Mouse (Mus musculus) hindbrain, embryonic 12.5 days (tissue): Measurements from ENCODE around the gene Kcnmb4. TPM values are rescaled to one million over a fixed set of nuclear protein-coding genes. Genes with fewer than 3 reads are reported as not detected.

ENCODE experiments used
- ATAC-seq: fragments of 200-750 bp; cut with Nextera tagmentation; 2 replicates; pipeline ENCODE4 v1.8.0; 2017; ENCODE audit warnings: moderate TSS enrichment; ENCODE audit not compliant: low FRiP score
- H3K27ac ChIP-seq: fragments of 300-500 bp; sonication (generic); 2 replicates; pipeline ENCODE4 v1.5.1; 2016; ENCODE audit warnings: mild to moderate bottlenecking
- H3K27me3 ChIP-seq: fragments of 300-500 bp; sonication (generic); 2 replicates; pipeline ENCODE4 v1.6.1; 2016; ENCODE audit warnings: mild to moderate bottlenecking
- H3K36me3 ChIP-seq: fragments of 300-500 bp; sonication (generic); 2 replicates; pipeline ENCODE4 v1.6.1; 2016; ENCODE audit warnings: mild to moderate bottlenecking
- H3K4me1 ChIP-seq: fragments of 300-500 bp; sonication (generic); 2 replicates; pipeline ENCODE4 v1.6.1; 2016
- H3K4me2 ChIP-seq: fragments of 300-500 bp; sonication (generic); replicated peaks from 2 replicates; pipeline ENCODE4 v1.6.1; 2016; ENCODE audit warnings: mild to moderate bottlenecking
- H3K4me3 ChIP-seq: fragments of 300-500 bp; sonication (generic); 2 replicates; pipeline ENCODE4 v1.5.1; 2016; ENCODE audit warnings: mild to moderate bottlenecking
- H3K9ac ChIP-seq: fragments of 300-500 bp; sonication (generic); 2 replicates; pipeline ENCODE4 v1.6.1; 2016; ENCODE audit warnings: mild to moderate bottlenecking, moderate library complexity
- H3K9me3 ChIP-seq: fragments of 300-500 bp; sonication (generic); replicated peaks from 2 replicates; pipeline ENCODE4 v1.6.1; 2016; ENCODE audit warnings: mild to moderate bottlenecking
- WGBS: fragments of 180-500 bp; shearing (Covaris S2); methylation state at CpG from one replicate; pipeline ENCODE4 v1.1.7; 2016; 5-methylcytosine and 5-hydroxymethylcytosine counted together
- polyA plus RNA-seq: library from polyadenylated mRNA; unstranded; fragments of >200 nt; fragmentation: Nextera tagmentation; extraction: Ambion mirVana; gene quantifications from 2 replicates; pipeline ENCODE4 v1.2.1, GENCODE M21; 2016

Gene Kcnmb4
- polyA plus RNA-seq, 1 experiment from 2014 or later, result 20.5 TPM

DNA sequence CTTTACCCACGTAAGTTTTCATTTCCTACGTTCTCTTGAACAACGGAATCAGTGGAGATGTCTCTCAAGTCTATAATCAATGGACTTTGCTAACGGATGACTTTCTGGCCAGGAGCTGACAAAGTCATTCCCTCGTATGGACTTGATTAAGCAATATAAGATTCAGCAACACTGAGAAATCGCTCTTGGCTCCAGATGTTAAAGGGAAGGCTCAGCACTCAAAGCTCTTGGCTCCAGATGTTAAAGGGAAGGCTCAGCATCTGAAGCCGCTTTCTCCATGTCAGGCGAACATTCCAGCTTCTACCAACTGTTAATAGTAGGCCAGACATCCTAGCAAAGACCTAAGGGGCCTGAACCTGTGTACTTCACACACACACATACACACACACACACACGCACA is 26.5 kb downstream of the Kcnmb4 start:
- H3K4me1 ChIP-seq, result no peaks in the 10 kb centered on the region
- no peak overlapping the region for H3K27ac ChIP-seq
- H3K27me3 ChIP-seq, result no peaks in the 10 kb centered on the region
- 83% methylated on average over 9 of the region's 9 CpGs for WGBS
- peaks cover 5% of the 10 kb centered on the region; the same call in 1 of the 2 replicates for H3K36me3 ChIP-seq
- no peaks in the 10 kb centered on the region for H3K9me3 ChIP-seq
- no peak overlapping the region for H3K4me2 ChIP-seq
- no peak overlapping the region for H3K4me3 ChIP-seq
- no peak for ATAC-seq
- no peak overlapping the region for H3K9ac ChIP-seq

GRCm38 (mm10) chr10:116446040-116446439 is 27.6 kb downstream of the Kcnmb4 start:
- Histone ChIP-seq H3K27me3 (no peaks in the 10 kb centered on the region), H3K27ac (no peak overlapping the region), H3K9me3 (no peaks in the 10 kb centered on the region), H3K4me1 (no peaks in the 10 kb centered on the region), H3K36me3 (peaks cover 5% of the 10 kb centered on the region; the same call in 1 of the 2 replicates), H3K4me3 (no peak overlapping the region), H3K4me2 (no peak overlapping the region), H3K9ac (no peak overlapping the region)
- WGBS, result 94% methylated on average over 11 of the region's 12 CpGs
- no peak for ATAC-seq

- H3K4me2 ChIP-seq, result no peak overlapping the region
- ATAC-seq, result no peak
- H3K4me3 ChIP-seq, result no peak overlapping the region
- 97% methylated on average over 8 of the region's 8 CpGs for WGBS
- peaks cover 5% of the 10 kb centered on the region; the same call in 1 of the 2 replicates for H3K36me3 ChIP-seq
- no peak overlapping the region for H3K9ac ChIP-seq
- H3K27me3 ChIP-seq, result no peaks in the 10 kb centered on the region
- H3K4me1 ChIP-seq, result no peaks in the 10 kb centered on the region
- H3K9me3 ChIP-seq, result no peaks in the 10 kb centered on the region
- no peak overlapping the region for H3K27ac ChIP-seq
Observed at GRCm38 (mm10) chr10:116444826-116445225, 28.9 kb downstream of the Kcnmb4 start.

DNA sequence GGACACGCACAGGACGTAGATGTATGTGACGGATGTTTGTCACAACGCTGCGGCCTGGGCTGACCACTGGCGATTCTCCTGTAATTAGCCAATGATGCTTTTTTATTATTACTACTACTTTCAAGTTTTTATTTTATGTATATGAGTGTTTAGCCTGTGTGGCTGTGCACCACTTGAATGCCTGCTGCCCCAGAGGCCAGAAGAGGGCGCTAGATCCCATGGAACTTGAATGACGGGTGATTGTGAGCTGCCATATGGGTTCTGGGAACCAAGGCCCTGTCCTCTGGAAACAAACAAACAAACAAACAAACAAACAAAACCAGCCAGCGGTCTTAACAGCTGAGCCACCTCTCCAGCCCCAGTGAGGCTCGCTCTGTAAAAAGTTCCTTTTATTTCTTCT is 29.3 kb downstream of the Kcnmb4 start:
- no peaks in the 10 kb centered on the region for H3K27me3 ChIP-seq
- no peak overlapping the region for H3K4me3 ChIP-seq
- H3K36me3 ChIP-seq, result peaks cover 5% of the 10 kb centered on the region; the same call in 1 of the 2 replicates
- no peaks in the 10 kb centered on the region for H3K4me1 ChIP-seq
- no peak overlapping the region for H3K9ac ChIP-seq
- H3K27ac ChIP-seq, result no peak overlapping the region
- no peaks in the 10 kb centered on the region for H3K9me3 ChIP-seq
- WGBS, result 96% methylated on average over 10 of the region's 10 CpGs
- ATAC-seq, result no peak
- H3K4me2 ChIP-seq, result no peak overlapping the region

DNA sequence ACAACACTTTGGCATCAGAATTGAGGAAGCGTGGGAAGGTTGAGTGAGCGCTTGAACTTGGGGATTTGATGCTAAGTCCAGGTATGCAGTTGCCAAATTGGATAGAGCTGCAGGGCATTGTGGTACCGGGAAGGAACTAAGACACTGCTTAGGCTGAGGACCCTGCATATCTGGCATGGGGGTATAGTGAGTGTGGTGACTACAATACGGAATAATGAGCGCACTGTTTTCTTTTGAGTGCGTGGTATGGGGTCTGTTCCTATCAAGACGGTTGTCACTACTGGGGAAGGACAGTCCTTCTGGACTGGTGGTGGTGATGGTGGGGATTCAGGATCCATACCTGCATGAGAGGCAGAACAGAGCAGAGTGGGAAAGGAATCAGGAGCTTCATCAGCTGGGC is 32.7 kb downstream of the Kcnmb4 start:
- 92% methylated on average over 7 of the region's 7 CpGs for WGBS
- Histone ChIP-seq H3K27ac (no peak overlapping the region), H3K4me1 (no peaks in the 10 kb centered on the region), H3K36me3 (peaks cover 13% of the 10 kb centered on the region), H3K4me2 (no peak overlapping the region), H3K27me3 (no peaks in the 10 kb centered on the region), H3K9ac (no peak overlapping the region), H3K4me3 (no peak overlapping the region), H3K9me3 (peaks cover 11% of the 10 kb centered on the region)
- no peak for ATAC-seq

- H3K9ac ChIP-seq, result no peak overlapping the region
- H3K9me3 ChIP-seq, result peaks cover 11% of the 10 kb centered on the region
- no peaks in the 10 kb centered on the region for H3K27me3 ChIP-seq
- H3K4me2 ChIP-seq, result no peak overlapping the region
- 91% methylated on average over 10 of the region's 10 CpGs for WGBS
- H3K36me3 ChIP-seq, result peaks cover 13% of the 10 kb centered on the region
- no peak overlapping the region for H3K27ac ChIP-seq
- ATAC-seq, result no peak
- no peaks in the 10 kb centered on the region for H3K4me1 ChIP-seq
- H3K4me3 ChIP-seq, result no peak overlapping the region
Observed at GRCm38 (mm10) chr10:116440088-116440487, 33.6 kb downstream of the Kcnmb4 start.

- H3K9me3 ChIP-seq, result peaks cover 11% of the 10 kb centered on the region
- H3K27me3 ChIP-seq, result no peaks in the 10 kb centered on the region
- WGBS, result 84% methylated on average over 12 of the region's 12 CpGs
- H3K27ac ChIP-seq, result no peak overlapping the region
- no peak overlapping the region for H3K4me3 ChIP-seq
- no peak overlapping the region for H3K9ac ChIP-seq
- H3K4me2 ChIP-seq, result no peak overlapping the region
- no peak for ATAC-seq
- no peaks in the 10 kb centered on the region for H3K4me1 ChIP-seq
- H3K36me3 ChIP-seq, result peaks cover 9% of the 10 kb centered on the region
Observed at GRCm38 (mm10) chr10:116435455-116435854, 38.2 kb downstream of the Kcnmb4 start.

GRCm38 (mm10) chr10:116432421-116432820 is 41.3 kb downstream of the Kcnmb4 start:
- H3K9me3 ChIP-seq, result peaks cover 13% of the 10 kb centered on the region; the same call in 1 of the 2 replicates
- H3K27ac ChIP-seq, result no peak overlapping the region
- ATAC-seq, result no peak
- no peak overlapping the region for H3K9ac ChIP-seq
- peaks cover 7% of the 10 kb centered on the region; the same call in 1 of the 2 replicates for H3K36me3 ChIP-seq
- no peaks in the 10 kb centered on the region for H3K4me1 ChIP-seq
- no peaks in the 10 kb centered on the region for H3K27me3 ChIP-seq
- WGBS, result 91% methylated on average over 7 of the region's 7 CpGs
- no peak overlapping the region for H3K4me2 ChIP-seq
- no peak overlapping the region for H3K4me3 ChIP-seq

DNA sequence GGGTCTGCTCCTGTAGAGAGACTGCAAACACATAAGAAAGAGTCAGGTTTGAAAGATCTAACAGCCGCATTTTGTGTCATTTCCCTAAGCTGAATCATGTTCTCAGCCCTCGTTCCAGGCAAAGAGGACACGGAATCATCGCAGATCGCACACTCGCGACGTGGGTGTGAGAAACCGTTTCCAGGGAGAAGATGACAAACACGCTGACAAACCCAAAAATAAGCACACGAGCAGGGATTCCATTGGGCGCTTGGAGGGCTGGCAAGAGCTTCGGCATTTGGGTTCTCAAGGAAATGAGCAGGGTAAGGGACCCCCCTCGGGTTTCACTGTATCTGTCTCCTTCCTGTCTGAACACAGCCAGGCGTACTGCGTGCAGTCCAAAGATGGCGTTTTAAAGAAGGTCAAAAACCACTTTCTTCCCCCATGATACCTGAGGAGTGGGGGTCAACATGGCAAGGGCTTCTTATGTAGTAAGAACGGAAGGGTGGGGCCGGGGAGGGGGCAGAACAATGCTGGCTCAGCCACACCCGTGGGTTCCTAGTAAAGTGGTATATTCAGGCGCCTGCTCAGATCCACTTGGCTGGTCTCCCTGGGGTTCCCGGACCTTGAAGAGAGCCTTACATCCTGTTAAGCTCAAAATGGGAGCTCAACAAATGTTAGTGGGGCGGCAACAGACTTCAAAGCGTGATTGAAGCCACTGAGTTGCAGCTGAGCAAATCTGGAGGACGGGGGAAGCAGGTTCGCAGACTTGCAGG is 45.5 kb downstream of the Kcnmb4 start:
- H3K4me3 ChIP-seq, result no peak overlapping the region
- 96% methylated on average over 26 of the region's 26 CpGs for WGBS
- no peak overlapping the region for H3K9ac ChIP-seq
- no peak for ATAC-seq
- no peak overlapping the region for H3K4me2 ChIP-seq
- H3K36me3 ChIP-seq, result peaks cover 9% of the 10 kb centered on the region; the same call in 1 of the 2 replicates
- peaks cover 17% of the 10 kb centered on the region; the same call in 1 of the 2 replicates for H3K9me3 ChIP-seq
- no peaks in the 10 kb centered on the region for H3K4me1 ChIP-seq
- H3K27ac ChIP-seq, result no peak overlapping the region
- no peaks in the 10 kb centered on the region for H3K27me3 ChIP-seq

- 87% methylated on average over 7 of the region's 7 CpGs for WGBS
- no peaks in the 10 kb centered on the region for H3K4me1 ChIP-seq
- no peak overlapping the region for H3K4me3 ChIP-seq
Observed at GRCm38 (mm10) chr10:116426176-116426575, 47.5 kb downstream of the Kcnmb4 start.

GRCm38 (mm10) chr10:116424921-116425320 is 48.8 kb downstream of the Kcnmb4 start:
- H3K9ac ChIP-seq, result no peak overlapping the region
- H3K4me1 ChIP-seq, result no peaks in the 10 kb centered on the region
- no peaks in the 10 kb centered on the region for H3K27me3 ChIP-seq
- H3K27ac ChIP-seq, result no peak overlapping the region
- H3K4me2 ChIP-seq, result no peak overlapping the region
- no peak overlapping the region for H3K4me3 ChIP-seq
- peaks cover 17% of the 10 kb centered on the region; the same call in 1 of the 2 replicates for H3K9me3 ChIP-seq
- ATAC-seq, result no peak
- WGBS, result 89% methylated on average over 6 of the region's 6 CpGs
- H3K36me3 ChIP-seq, result peaks cover 9% of the 10 kb centered on the region; the same call in 1 of the 2 replicates

More at GRCm38 (mm10) chr10:116426176-116426575, 47.5 kb downstream of the Kcnmb4 start:
- H3K9ac ChIP-seq, result no peak overlapping the region
- H3K27me3 ChIP-seq, result no peaks in the 10 kb centered on the region
- no peak for ATAC-seq
- no peak overlapping the region for H3K27ac ChIP-seq
- H3K36me3 ChIP-seq, result peaks cover 9% of the 10 kb centered on the region; the same call in 1 of the 2 replicates
- no peak overlapping the region for H3K4me2 ChIP-seq
- H3K9me3 ChIP-seq, result peaks cover 17% of the 10 kb centered on the region; the same call in 1 of the 2 replicates

- peaks cover 4% of the 10 kb centered on the region; the same call in 1 of the 2 replicates for H3K9me3 ChIP-seq
- no peak for ATAC-seq
- 87% methylated on average over 2 of the region's 2 CpGs for WGBS
- no peak overlapping the region for H3K27ac ChIP-seq
- H3K4me1 ChIP-seq, result no peaks in the 10 kb centered on the region
- H3K4me3 ChIP-seq, result no peak overlapping the region
- no peak overlapping the region for H3K9ac ChIP-seq
- H3K4me2 ChIP-seq, result no peak overlapping the region
- 0 out of 2 replicates have a peak, but pooled peaks cover 4% of the 10 kb centered on the region for H3K36me3 ChIP-seq
- H3K27me3 ChIP-seq, result no peaks in the 10 kb centered on the region
Observed at GRCm38 (mm10) chr10:116422551-116422950, 51.1 kb downstream of the Kcnmb4 start.

DNA sequence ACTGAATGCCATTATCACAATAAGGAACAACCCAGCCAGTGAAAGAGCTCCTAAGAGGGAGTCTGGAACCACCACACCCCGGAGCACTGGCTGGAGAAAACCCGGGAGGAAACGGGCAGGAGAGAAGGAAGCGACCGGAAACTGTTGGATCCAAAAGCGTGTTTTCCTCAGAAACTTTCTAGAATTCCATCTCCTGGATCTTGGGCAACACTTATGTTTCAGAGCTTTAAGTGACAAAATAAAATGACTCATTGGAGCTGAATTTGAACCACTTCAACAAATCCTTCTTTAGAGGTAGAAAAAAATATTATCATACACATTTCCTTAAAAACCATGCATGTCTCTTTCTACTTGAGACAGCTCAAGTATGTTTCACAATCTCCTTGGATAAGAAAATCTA is 52.7 kb downstream of the Kcnmb4 start:
- Histone ChIP-seq H3K4me1 (peaks cover 6% of the 10 kb centered on the region; the same call in 1 of the 2 replicates), H3K9me3 (0 out of 2 replicates have a peak, but pooled peaks cover 4% of the 10 kb centered on the region), H3K4me2 (no peak overlapping the region), H3K36me3 (no peaks in the 10 kb centered on the region), H3K27me3 (no peaks in the 10 kb centered on the region), H3K4me3 (no peak overlapping the region), H3K9ac (no peak overlapping the region), H3K27ac (no peak overlapping the region)
- no peak for ATAC-seq
- WGBS, result 81% methylated on average over 6 of the region's 6 CpGs
